12 mouse cellular contexts compared by ENCODE assay signal in genomic region chr14:76617889-76618288, GRCm38 (mm10).
A peak's percentile ranks its signal among the peaks of the same experiment; 100 is the strongest.
DNase-seq lines count a peak whose midpoint lies in the region; ATAC-seq and TF ChIP-seq lines count a peak whose summit lies in the region.
"Had no signal": no experiment of that assay in that cellular context is flagged by ENCODE, and none has a peak within 500 bp of the region (broad histone marks: within the 10 kb centered on the region; RNA-seq: fewer than 3 reads in every experiment).

No protein-coding gene starts in this region.

- peaks cover 19% of the 10 kb centered on the region for H3K4me1 ChIP-seq in forebrain, embryonic 14.5 days (ENCODE audit: control insufficient read depth, insufficient read depth, low read length)
- peaks cover 5% of the 10 kb centered on the region for H3K4me1 ChIP-seq in forebrain, embryonic 11.5 days (replicated peaks; ENCODE audit: control insufficient read depth, insufficient read depth, low read length)
- H3K4me1 ChIP-seq in lung, embryonic 15.5 days: peaks cover 57% of the 10 kb centered on the region
- peaks cover 6% of the 10 kb centered on the region for H3K4me1 ChIP-seq in lung, adult 2 months (ENCODE audit: control insufficient read depth, insufficient read depth, low read length)
- H3K4me1 ChIP-seq in intestine, embryonic 14.5 days (replicated peaks; ENCODE audit: control insufficient read depth, insufficient read depth, low read length): peaks cover 22% of the 10 kb centered on the region
- H3K4me1 ChIP-seq in stomach, embryonic 16.5 days (ENCODE audit: control insufficient read depth, insufficient read depth, low read length): peaks cover 41% of the 10 kb centered on the region

- no peak overlapping the region for H3K4me3 ChIP-seq in forebrain, embryonic 14.5 days (ENCODE audit: low read depth, low read length)
- no peak overlapping the region for H3K4me3 ChIP-seq in forebrain, embryonic 11.5 days (ENCODE audit: low read depth, low read length)
- H3K4me3 ChIP-seq in lung, embryonic 15.5 days: no peak overlapping the region
- no peak overlapping the region for H3K4me3 ChIP-seq in lung, adult 2 months (replicated peaks; ENCODE audit: extremely low read depth, low read depth, low read length)
- H3K4me3 ChIP-seq in intestine, embryonic 14.5 days (ENCODE audit: low read depth, low read length): no peak overlapping the region
- no peak overlapping the region for H3K4me3 ChIP-seq in stomach, embryonic 16.5 days (replicated peaks; ENCODE audit: low read length)

- H3K36me3 ChIP-seq in forebrain, embryonic 14.5 days (ENCODE audit: control insufficient read depth, insufficient read depth, low read length): no peaks in the 10 kb centered on the region
- no peaks in the 10 kb centered on the region for H3K36me3 ChIP-seq in forebrain, embryonic 11.5 days (ENCODE audit: control insufficient read depth, insufficient read depth, low read length)
- H3K36me3 ChIP-seq in lung, embryonic 15.5 days: no peaks in the 10 kb centered on the region
- no peaks in the 10 kb centered on the region for H3K36me3 ChIP-seq in intestine, embryonic 14.5 days (ENCODE audit: control insufficient read depth, insufficient read depth, low read length)
- H3K36me3 ChIP-seq in stomach, embryonic 16.5 days (ENCODE audit: control insufficient read depth, insufficient read depth, low read length): no peaks in the 10 kb centered on the region

- no peak overlapping the region for H3K9ac ChIP-seq in forebrain, embryonic 14.5 days (ENCODE audit: low read length)
- H3K9ac ChIP-seq in forebrain, embryonic 11.5 days (ENCODE audit: low read length): no peak overlapping the region
- no peak overlapping the region for H3K9ac ChIP-seq in lung, embryonic 15.5 days
- H3K9ac ChIP-seq in intestine, embryonic 14.5 days (ENCODE audit: low read length): no peak overlapping the region
- H3K9ac ChIP-seq in stomach, embryonic 16.5 days (ENCODE audit: low read length): peak overlapping the region; percentile 35; the same call in 1 of the 2 replicates

- 89% methylated on average over 1 of the region's 1 CpGs for WGBS in forebrain, embryonic 14.5 days
- 84% methylated on average over 1 of the region's 1 CpGs for WGBS in forebrain, embryonic 11.5 days
- 90% methylated on average over 1 of the region's 1 CpGs for WGBS in lung, embryonic 15.5 days
- WGBS in lung, adult 2 months: 98% methylated on average over 1 of the region's 1 CpGs
- WGBS in intestine, embryonic 14.5 days: 93% methylated on average over 1 of the region's 1 CpGs
- WGBS in stomach, embryonic 16.5 days: 92% methylated on average over 1 of the region's 1 CpGs

- no peak overlapping the region for H3K4me2 ChIP-seq in forebrain, embryonic 14.5 days (ENCODE audit: low read length)
- H3K4me2 ChIP-seq in forebrain, embryonic 11.5 days (ENCODE audit: low read depth, low read length, severe bottlenecking): no peak overlapping the region
- H3K4me2 ChIP-seq in lung, embryonic 15.5 days: no peak overlapping the region
- no peak overlapping the region for H3K4me2 ChIP-seq in intestine, embryonic 14.5 days (ENCODE audit: low read length)
- no peak overlapping the region for H3K4me2 ChIP-seq in stomach, embryonic 16.5 days (ENCODE audit: low read depth, low read length)

- TF ChIP-seq POLR2A in lung, adult 2 months (IDR thresholded peaks at IDR 0.05; ENCODE audit: borderline replicate concordance, extremely low read depth, low read depth, low read length): no peak

- peak overlapping the region; percentile 80 for H3K27ac ChIP-seq in forebrain, embryonic 14.5 days (ENCODE audit: low read depth, low read length)
- no peak overlapping the region for H3K27ac ChIP-seq in forebrain, embryonic 11.5 days (ENCODE audit: low read depth, low read length)
- peak overlapping the region; percentile 70 for H3K27ac ChIP-seq in lung, embryonic 15.5 days
- H3K27ac ChIP-seq in intestine, embryonic 14.5 days (ENCODE audit: low read depth): peak overlapping the region; percentile 70
- peak overlapping the region; percentile 83 for H3K27ac ChIP-seq in stomach, embryonic 16.5 days (ENCODE audit: low read length)

- H3K27me3 ChIP-seq in forebrain, embryonic 14.5 days (replicated peaks; ENCODE audit: control insufficient read depth, insufficient read depth, low read length): no peaks in the 10 kb centered on the region
- H3K27me3 ChIP-seq in forebrain, embryonic 11.5 days (ENCODE audit: control insufficient read depth, insufficient read depth, low read length): no peaks in the 10 kb centered on the region
- no peaks in the 10 kb centered on the region for H3K27me3 ChIP-seq in lung, embryonic 15.5 days
- no peaks in the 10 kb centered on the region for H3K27me3 ChIP-seq in intestine, embryonic 14.5 days (replicated peaks; ENCODE audit: control insufficient read depth, insufficient read depth, low read length)
- no peaks in the 10 kb centered on the region; the same call in 1 of the 2 replicates for H3K27me3 ChIP-seq in stomach, embryonic 16.5 days (ENCODE audit: control insufficient read depth, insufficient read depth, low read length)
- H3K27me3 ChIP-seq: Patski had no signal

- no peaks in the 10 kb centered on the region for H3K9me3 ChIP-seq in forebrain, embryonic 14.5 days (replicated peaks; ENCODE audit: control insufficient read depth, low read length)
- H3K9me3 ChIP-seq in forebrain, embryonic 11.5 days (ENCODE audit: control insufficient read depth, low read length): no peaks in the 10 kb centered on the region
- H3K9me3 ChIP-seq in lung, embryonic 15.5 days: no peaks in the 10 kb centered on the region
- H3K9me3 ChIP-seq in intestine, embryonic 14.5 days (ENCODE audit: control insufficient read depth, low read length): no peaks in the 10 kb centered on the region
- no peaks in the 10 kb centered on the region for H3K9me3 ChIP-seq in stomach, embryonic 16.5 days (replicated peaks; ENCODE audit: control insufficient read depth, low read length)

- no peak for DNase-seq in forebrain, embryonic 14.5 days (ENCODE audit: low spot score)
- DNase-seq in forebrain, embryonic 11.5 days (ENCODE audit: low spot score): no peak
- DNase-seq in lung, adult 2 months: no peak
- no peak for DNase-seq in intestine, embryonic 14.5 days (ENCODE audit: low spot score)
- no peak for DNase-seq in yolk sac, embryonic 10.5 days (ENCODE audit: low spot score)
- DNase-seq in thymus, postnatal 36 days: no peak
- DNase-seq: adrenal gland, postnatal 25 days; thymus, adult 2 months had no signal

- no peak for TF ChIP-seq CTCF in lung, adult 2 months (IDR thresholded peaks at IDR 0.05; ENCODE audit: insufficient read depth, low read length)

- ATAC-seq in forebrain, embryonic 14.5 days: no peak
- ATAC-seq in forebrain, embryonic 11.5 days (replicated peaks; ENCODE audit: low FRiP score): no peak
- no peak for ATAC-seq in lung, embryonic 15.5 days (ENCODE audit: borderline replicate concordance, extremely low read depth, low FRiP score, low TSS enrichment)
- ATAC-seq in intestine, embryonic 14.5 days (replicated peaks; ENCODE audit: low FRiP score, low TSS enrichment, low read depth): no peak
- ATAC-seq in stomach, embryonic 16.5 days (ENCODE audit: insufficient read depth, low FRiP score): no peak
- ATAC-seq: inflammation-experienced regulatory T-cells, adult 6 months; Patski had no signal
